Mouse (Mus musculus) myocyte (in vitro differentiated cells): ENCODE measurements around the gene Serpina3b. TPM values are rescaled to one million over a fixed set of nuclear protein-coding genes. Genes with fewer than 3 reads are reported as not detected.

Source experiments
- H3K27me3 ChIP-seq: one replicate; pipeline ENCODE4 v1.6.1; 2011; ENCODE audit not compliant: control insufficient read depth, insufficient read depth, insufficient read length
- H3K36me3 ChIP-seq: one replicate; pipeline ENCODE4 v1.6.1; 2011; ENCODE audit not compliant: control insufficient read depth, insufficient read depth
- H3K4me2 ChIP-seq: one replicate; pipeline ENCODE4 v1.6.1; 2011; ENCODE audit warnings: low read depth, control low read depth
- H3K4me3 ChIP-seq: one replicate; pipeline ENCODE4 v1.5.1; 2011; ENCODE audit warnings: mild to moderate bottlenecking, control low read depth, moderate library complexity
- H3K79me2 ChIP-seq: one replicate; pipeline ENCODE4 v1.6.1; 2011; ENCODE audit not compliant: control insufficient read depth, insufficient read depth
- H3ac ChIP-seq: one replicate; pipeline ENCODE4 v1.6.1; 2011; ENCODE audit not compliant: control insufficient read depth, insufficient read length
- CEBPB ChIP-seq: IDR thresholded peaks from 2 replicates; pipeline ENCODE4 v1.6.1; 2011; ENCODE audit warnings: mild to moderate bottlenecking, moderate library complexity; ENCODE audit not compliant: poor library complexity, insufficient read depth, severe bottlenecking
- E2F4 ChIP-seq: IDR thresholded peaks from one replicate; pipeline ENCODE4 v1.6.1; 2011; ENCODE audit warnings: mild to moderate bottlenecking, control low read depth, moderate library complexity; ENCODE audit not compliant: insufficient read depth
- MAX ChIP-seq: IDR thresholded peaks from one replicate; pipeline ENCODE4 v1.6.1; 2011; ENCODE audit warnings: low read depth, mild to moderate bottlenecking, control low read depth
- MYOD1 ChIP-seq, 3 experiments: IDR thresholded peaks; one replicate each; pipeline ENCODE4 v1.6.1; 2011; ENCODE audit warnings: control low read depth in 2 of 3, low read depth in 2 of 3, mild to moderate bottlenecking in 2 of 3, moderate library complexity in 1 of 3; ENCODE audit not compliant: insufficient read length in 2 of 3, control insufficient read depth in 1 of 3
- MYOG ChIP-seq, 3 experiments: IDR thresholded peaks; one replicate each; pipeline ENCODE4 v1.6.1; 2011; ENCODE audit warnings: control low read depth in 2 of 3, low read depth in 2 of 3, mild to moderate bottlenecking in 2 of 3; ENCODE audit not compliant: insufficient read length in 2 of 3, control insufficient read depth in 1 of 3, insufficient read depth in 1 of 3
- POLR2A ChIP-seq: IDR thresholded peaks from one replicate; pipeline ENCODE4 v1.6.1; 2011; ENCODE audit warnings: low read depth, mild to moderate bottlenecking, control low read depth, moderate library complexity; ENCODE audit not compliant: insufficient read length
- POLR2AphosphoS2 ChIP-seq: IDR thresholded peaks from one replicate; pipeline ENCODE4 v1.6.1; 2011; ENCODE audit warnings: low read depth, control low read depth; ENCODE audit not compliant: insufficient read length
- REST ChIP-seq: IDR thresholded peaks from one replicate; pipeline ENCODE4 v1.6.1; 2011; ENCODE audit warnings: mild to moderate bottlenecking, control low read depth, moderate library complexity; ENCODE audit not compliant: insufficient read depth, insufficient read length
- SRF ChIP-seq: IDR thresholded peaks from one replicate; pipeline ENCODE4 v1.6.1; 2011; ENCODE audit warnings: low read depth; ENCODE audit not compliant: control insufficient read depth, insufficient read length
- TCF12 ChIP-seq: IDR thresholded peaks from one replicate; pipeline ENCODE4 v1.6.1; 2011; ENCODE audit warnings: mild to moderate bottlenecking, control low read depth; ENCODE audit not compliant: poor library complexity, insufficient read depth, severe bottlenecking
- TCF3 ChIP-seq: IDR thresholded peaks from one replicate; pipeline ENCODE4 v1.6.1; 2011; ENCODE audit warnings: low read depth, control low read depth; ENCODE audit not compliant: insufficient read length
- USF1 ChIP-seq: IDR thresholded peaks from one replicate; pipeline ENCODE4 v1.6.1; 2011; ENCODE audit warnings: low read depth, mild to moderate bottlenecking, control low read depth, moderate library complexity
- polyA plus RNA-seq: library from polyadenylated mRNA; unstranded; fragments of >200 nt; fragmentation: generic; extraction: Trizol; gene quantifications from one replicate; pipeline ENCODE4 v1.2.1, GENCODE M21; 2012; ENCODE audit warnings: missing spikeins

The Serpina3b gene
- polyA plus RNA-seq, 1 experiment: not detected

DNA sequence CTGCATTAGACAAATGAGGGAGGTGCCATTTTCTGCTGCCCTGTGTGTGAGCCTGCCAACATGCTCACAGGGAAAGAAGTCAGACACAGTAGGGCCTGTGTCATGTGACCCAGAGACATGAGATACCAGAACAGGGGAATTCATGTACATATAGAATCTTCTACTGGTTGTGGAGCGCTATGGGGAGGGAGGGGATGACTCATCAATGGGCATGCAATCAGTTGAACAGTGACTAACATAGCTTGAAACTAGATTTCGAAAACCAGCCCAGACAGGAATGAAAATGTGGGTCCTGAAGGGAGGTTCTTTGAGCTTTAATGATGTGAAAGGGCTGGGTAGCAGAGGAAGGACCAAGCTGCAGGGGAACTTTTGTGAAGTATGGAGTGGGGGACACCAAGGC lies 3.8 kb upstream of the Serpina3b start:
- Histone ChIP-seq H3K4me3 (no peak overlapping the region), H3K27me3 (no peaks in the 10 kb centered on the region), H3K4me2 (no peak overlapping the region), H3K79me2 (no peaks in the 10 kb centered on the region), H3K36me3 (no peaks in the 10 kb centered on the region), H3ac (no peak overlapping the region)
- TF ChIP-seq POLR2A (no peak), TCF3 (no peak), CEBPB (no peak), MYOD1 (IDR thresholded peaks at IDR 0.05; ENCODE audit: control insufficient read depth in 1 of 3, insufficient read length in 2 of 3, low read depth in 2 of 3) (no peak), TCF12 (no peak), E2F4 (no peak), REST (no peak), POLR2AphosphoS2 (no peak), SRF (no peak)

GRCm38 (mm10) chr12:104125021-104125560 lies 2.7 kb upstream of the Serpina3b start:
- H3K4me3 ChIP-seq: no peak overlapping the region
- no peaks in the 10 kb centered on the region for H3K27me3 ChIP-seq
- no peak overlapping the region for H3K4me2 ChIP-seq
- TF ChIP-seq POLR2A (no peak), REST (no peak), MYOG (IDR thresholded peaks at IDR 0.05; ENCODE audit: control insufficient read depth in 1 of 3, insufficient read depth in 1 of 3, insufficient read length in 2 of 3, low read depth in 2 of 3) (no peak), POLR2AphosphoS2 (no peak), MAX (no peak), MYOD1 (IDR thresholded peaks at IDR 0.05; ENCODE audit: control insufficient read depth in 1 of 3, insufficient read length in 2 of 3, low read depth in 2 of 3) (no peak), USF1 (no peak), TCF3 (no peak), TCF12 (no peak), E2F4 (no peak), CEBPB (no peak), SRF (no peak)
- H3ac ChIP-seq: no peak overlapping the region
- H3K36me3 ChIP-seq: no peaks in the 10 kb centered on the region
- no peaks in the 10 kb centered on the region for H3K79me2 ChIP-seq

GRCm38 (mm10) chr12:104131041-104131440 lies 3.2 kb downstream of the Serpina3b start:
- Histone ChIP-seq H3K36me3 (no peaks in the 10 kb centered on the region), H3K4me2 (no peak overlapping the region), H3K4me3 (no peak overlapping the region), H3K27me3 (no peaks in the 10 kb centered on the region), H3ac (no peak overlapping the region), H3K79me2 (no peaks in the 10 kb centered on the region)
- TF ChIP-seq SRF (no peak), MYOG (IDR thresholded peaks at IDR 0.05; ENCODE audit: control insufficient read depth in 1 of 3, insufficient read depth in 1 of 3, insufficient read length in 2 of 3, low read depth in 2 of 3) (no peak), POLR2AphosphoS2 (no peak), CEBPB (no peak), MYOD1 (IDR thresholded peaks at IDR 0.05; ENCODE audit: control insufficient read depth in 1 of 3, insufficient read length in 2 of 3, low read depth in 2 of 3) (no peak), REST (no peak), TCF3 (no peak), POLR2A (no peak), E2F4 (no peak), MAX (no peak), TCF12 (no peak), USF1 (no peak)

DNA sequence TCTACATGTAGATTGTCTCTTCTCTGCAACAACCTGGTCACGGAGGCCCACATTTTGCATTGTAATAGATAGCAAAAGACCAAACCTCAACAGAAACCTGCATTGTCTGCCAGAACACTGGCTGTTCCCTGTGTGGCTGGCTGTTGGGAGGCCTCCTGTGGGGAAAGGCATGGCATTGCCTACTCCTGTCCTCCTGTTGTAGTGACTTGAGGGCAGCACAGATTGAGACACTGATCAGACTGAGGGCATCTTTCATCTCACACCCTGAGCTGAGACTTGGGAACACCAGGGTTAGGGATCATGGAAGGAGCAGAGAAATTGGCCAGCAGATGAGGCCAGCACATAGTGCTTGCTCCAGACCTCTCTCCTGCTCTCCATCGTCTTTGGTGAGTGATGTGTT lies 10.4 kb downstream of the Serpina3b start:
- no peak overlapping the region for H3ac ChIP-seq
- TF ChIP-seq E2F4: no peak
- no peak for TF ChIP-seq MYOG (IDR thresholded peaks at IDR 0.05; ENCODE audit: control insufficient read depth in 1 of 3, insufficient read depth in 1 of 3, insufficient read length in 2 of 3, low read depth in 2 of 3)
- no peak for TF ChIP-seq MAX
- TF ChIP-seq CEBPB: no peak
- TF ChIP-seq POLR2AphosphoS2: no peak
- no peak for TF ChIP-seq TCF12
- H3K4me3 ChIP-seq: no peak overlapping the region
- H3K27me3 ChIP-seq: no peaks in the 10 kb centered on the region
- H3K4me2 ChIP-seq: no peak overlapping the region
- H3K36me3 ChIP-seq: no peaks in the 10 kb centered on the region
- H3K79me2 ChIP-seq: no peaks in the 10 kb centered on the region

DNA sequence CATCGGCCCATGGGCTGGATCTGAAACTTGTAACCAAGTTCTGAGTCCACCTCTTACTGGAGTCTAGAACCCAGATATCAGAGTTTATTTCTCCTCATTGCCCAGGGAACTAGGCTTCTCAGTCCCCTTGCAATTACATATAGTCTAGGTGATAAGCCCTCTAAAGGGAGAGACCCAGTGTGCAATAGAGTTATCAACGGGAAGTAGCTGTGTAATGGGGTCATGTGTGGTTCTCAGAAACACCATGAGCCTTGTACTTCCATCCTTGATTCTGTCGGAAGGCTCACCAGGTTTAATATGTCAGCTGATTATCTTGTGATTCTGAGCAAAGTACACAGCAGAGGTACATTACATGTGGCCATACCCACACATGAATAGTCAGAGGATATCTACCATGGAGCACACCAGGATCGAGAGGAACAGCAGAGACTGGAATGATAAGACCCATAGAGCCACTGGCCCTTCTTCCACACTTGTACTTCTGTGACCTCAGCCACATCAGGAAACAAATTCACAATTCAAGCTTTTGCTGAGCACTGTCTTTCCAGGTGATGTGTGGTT lies 12.8 kb downstream of the Serpina3b start:
- Histone ChIP-seq H3K79me2 (no peaks in the 10 kb centered on the region), H3ac (no peak overlapping the region), H3K4me2 (no peak overlapping the region), H3K27me3 (no peaks in the 10 kb centered on the region), H3K36me3 (no peaks in the 10 kb centered on the region), H3K4me3 (no peak overlapping the region)
- TF ChIP-seq POLR2AphosphoS2: no peak
- no peak for TF ChIP-seq TCF3
- TF ChIP-seq POLR2A: no peak
- TF ChIP-seq USF1: no peak
- TF ChIP-seq MYOD1 (IDR thresholded peaks at IDR 0.05; ENCODE audit: control insufficient read depth in 1 of 3, insufficient read length in 2 of 3, low read depth in 2 of 3): no peak
- TF ChIP-seq E2F4: no peak
- no peak for TF ChIP-seq REST
- TF ChIP-seq TCF12: no peak
- TF ChIP-seq CEBPB: no peak
- no peak for TF ChIP-seq SRF
- no peak for TF ChIP-seq MYOG (IDR thresholded peaks at IDR 0.05; ENCODE audit: control insufficient read depth in 1 of 3, insufficient read depth in 1 of 3, insufficient read length in 2 of 3, low read depth in 2 of 3)
- TF ChIP-seq MAX: no peak
